Mouse (Mus musculus) heart, embryonic 16.5 days (tissue): ENCODE data around the gene Mid1. TPM values are rescaled to one million over a fixed set of nuclear protein-coding genes. Genes with fewer than 3 reads are reported as not detected.
"Not testable (repeated sequence)": the region's sequence is repeated elsewhere in the genome, so short reads cannot be mapped to it uniquely, and the experiment has no call there.

Source experiments
- ATAC-seq: fragments of 200-750 bp; cut with Nextera tagmentation; replicated peaks from 2 replicates; pipeline ENCODE4 v1.8.0; 2017; ENCODE audit warnings: moderate number of reproducible peaks; ENCODE audit not compliant: insufficient read depth, low FRiP score; ENCODE audit errors: extremely low read depth
- H3K27ac ChIP-seq: fragments of 300-500 bp; sonication (generic); 2 replicates; pipeline ENCODE4 v1.5.1; 2014; ENCODE audit warnings: mild to moderate bottlenecking, low read length, control low read depth, moderate library complexity
- H3K27me3 ChIP-seq: fragments of 300-500 bp; sonication (generic); 2 replicates; pipeline ENCODE4 v1.6.1; 2014; ENCODE audit warnings: low read length, mixed read lengths; ENCODE audit not compliant: control insufficient read depth, insufficient read depth
- H3K36me3 ChIP-seq: fragments of 300-500 bp; sonication (generic); 2 replicates; pipeline ENCODE4 v1.6.1; 2014; ENCODE audit not compliant: control insufficient read depth, insufficient read depth
- H3K4me1 ChIP-seq: fragments of 300-500 bp; sonication (generic); 2 replicates; pipeline ENCODE4 v1.6.1; 2014; ENCODE audit warnings: low read length, mixed read lengths; ENCODE audit not compliant: control insufficient read depth, insufficient read depth
- H3K4me2 ChIP-seq: fragments of 300-500 bp; sonication (generic); 2 replicates; pipeline ENCODE4 v1.6.1; 2014; ENCODE audit warnings: low read depth, mild to moderate bottlenecking, control low read depth, low read length
- H3K4me3 ChIP-seq: fragments of 300-500 bp; sonication (generic); 2 replicates; pipeline ENCODE4 v1.5.1; 2014; ENCODE audit warnings: mild to moderate bottlenecking, control low read depth, low read length
- H3K9ac ChIP-seq: fragments of 300-500 bp; sonication (generic); 2 replicates; pipeline ENCODE4 v1.6.1; 2014; ENCODE audit warnings: low read length, control low read depth
- H3K9me3 ChIP-seq: fragments of 300-500 bp; sonication (generic); replicated peaks from 2 replicates; pipeline ENCODE4 v1.6.1; 2016; ENCODE audit warnings: low read length; ENCODE audit not compliant: control insufficient read depth
- WGBS: fragments of 180-500 bp; shearing (Covaris S2); extraction: QIAGEN DNeasy Blood & Tissue Kit; methylation state at CpG from one replicate; pipeline ENCODE4 v1.1.7; 2014; 5-methylcytosine and 5-hydroxymethylcytosine counted together
- polyA plus RNA-seq: library from polyadenylated mRNA; unstranded; fragments of >200 nt; fragmentation: Nextera tagmentation; extraction: Ambion mirVana; gene quantifications from 2 replicates; pipeline ENCODE4 v1.2.1, GENCODE M21; 2015

Gene Mid1
- polyA plus RNA-seq, 1 experiment from 2014 or later, result 6.2 TPM

DNA sequence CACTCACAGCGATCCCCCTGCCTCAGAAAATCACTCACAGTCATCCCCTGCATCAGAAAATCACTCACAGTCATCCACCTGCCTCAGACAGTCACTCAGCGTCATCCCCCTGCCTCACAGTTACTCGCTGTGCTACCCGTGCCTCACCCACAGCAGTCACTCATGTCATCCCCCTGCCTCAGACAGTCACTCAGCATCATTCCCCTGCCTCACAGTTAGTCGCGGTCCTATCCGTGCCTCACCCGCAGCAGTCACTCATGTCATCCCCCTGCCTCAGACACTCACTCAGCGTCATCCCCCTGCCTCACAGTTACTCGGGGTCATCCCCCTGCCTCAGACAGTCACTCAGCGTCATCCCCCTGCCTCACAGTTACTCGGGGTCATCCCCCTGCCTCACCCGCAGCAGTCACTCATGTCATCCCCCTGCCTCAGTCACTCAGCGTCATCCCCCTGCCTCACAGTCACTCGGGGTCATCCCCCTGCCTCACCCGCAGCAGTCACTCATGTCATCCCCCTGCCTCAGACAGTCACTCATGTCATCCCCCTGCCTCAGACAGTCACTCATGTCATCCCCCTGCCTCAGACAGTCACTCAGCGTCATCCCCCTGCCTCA is 311.0 kb downstream of the Mid1 start:
- not testable (repeated sequence) for H3K4me2 ChIP-seq, H3K27me3 ChIP-seq, H3K4me3 ChIP-seq, H3K36me3 ChIP-seq, H3K27ac ChIP-seq, H3K4me1 ChIP-seq, ATAC-seq, H3K9ac ChIP-seq
- peaks cover 31% of the 10 kb centered on the region for H3K9me3 ChIP-seq
- WGBS, result 37% methylated on average over 3 of the region's 17 CpGs

DNA sequence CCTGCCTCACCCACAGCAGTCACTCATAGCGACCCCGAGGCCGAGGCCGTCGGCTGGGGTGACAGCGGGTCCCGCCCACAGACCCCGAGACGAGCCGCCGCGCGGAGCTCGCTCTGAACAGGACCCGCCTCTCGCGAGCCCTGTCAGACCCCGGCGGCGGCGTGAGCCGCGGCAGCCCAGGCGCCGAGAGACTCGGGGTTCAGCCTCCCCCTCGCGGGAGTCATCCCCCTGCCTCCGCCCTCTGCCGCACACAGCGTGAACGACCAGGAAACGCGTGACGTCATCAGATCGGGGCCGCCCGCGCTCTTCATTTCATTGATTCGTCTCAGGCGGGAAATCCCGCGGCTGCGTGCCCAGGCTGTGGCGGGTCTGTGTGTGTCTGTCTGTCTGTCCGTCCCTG is 311.9 kb downstream of the Mid1 start:
- H3K4me3 ChIP-seq, H3K27me3 ChIP-seq, ATAC-seq, H3K36me3 ChIP-seq, H3K27ac ChIP-seq, H3K4me1 ChIP-seq, H3K9ac ChIP-seq: not testable (repeated sequence)
- no CpG with 5 or more reads among the region's 46 CpGs for WGBS
- peak overlapping the region; percentile 76; the same call in 1 of the 2 replicates for H3K4me2 ChIP-seq
- H3K9me3 ChIP-seq, result peaks cover 32% of the 10 kb centered on the region

DNA sequence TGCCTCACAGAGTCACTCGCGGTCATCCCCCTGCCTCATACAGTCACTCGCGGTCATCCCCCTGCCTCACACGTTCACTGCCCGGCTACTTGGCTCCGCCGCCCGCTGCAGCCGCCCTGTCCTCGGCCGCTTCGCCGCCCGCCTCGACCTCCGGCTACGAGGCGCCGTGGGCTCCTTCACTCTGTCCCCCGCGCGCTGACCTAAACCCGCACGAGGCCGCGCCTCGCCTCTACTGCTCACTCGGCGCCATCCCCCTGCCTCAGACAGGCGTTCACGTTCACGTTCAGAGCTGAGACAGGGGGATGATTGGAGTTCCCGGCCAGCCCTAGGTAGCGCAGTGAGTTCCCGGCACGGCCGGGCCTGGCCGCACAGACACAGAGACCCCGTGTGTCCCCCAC is 312.5 kb downstream of the Mid1 start:
- not testable (repeated sequence) for ATAC-seq
- peak overlapping the region; percentile 54 for H3K9ac ChIP-seq

DNA sequence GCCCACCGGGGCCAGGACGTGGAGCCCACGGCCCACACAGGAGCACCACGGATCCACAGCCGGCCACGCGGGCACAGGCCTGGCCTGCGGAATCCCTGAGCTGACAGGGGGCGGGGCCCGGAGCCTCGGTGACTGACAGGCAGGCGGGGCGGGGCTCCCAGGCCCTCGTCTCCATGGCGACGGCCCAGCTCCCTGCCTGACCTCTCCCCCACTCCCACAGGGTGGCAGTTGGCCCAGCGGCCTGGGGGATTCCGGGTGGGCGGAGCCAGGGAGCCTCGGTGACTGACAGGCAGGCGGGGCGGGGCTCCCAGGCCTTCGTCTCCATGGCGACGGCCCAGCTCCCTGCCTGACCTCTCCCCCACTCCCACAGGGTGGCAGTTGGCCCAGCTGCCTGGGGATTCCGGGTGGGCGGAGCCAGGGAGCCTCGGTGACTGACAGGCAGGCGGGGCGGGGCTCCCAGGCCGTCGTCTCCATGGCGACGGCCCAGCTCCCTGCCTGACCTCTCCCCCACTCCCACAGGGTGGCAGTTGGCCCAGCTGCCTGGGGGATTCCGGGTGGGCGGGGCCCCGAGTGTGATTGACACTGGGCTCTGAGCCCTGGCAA is 313.0 kb downstream of the Mid1 start:
- 13% methylated on average over 6 of the region's 37 CpGs for WGBS
- H3K27ac ChIP-seq, H3K27me3 ChIP-seq, H3K4me1 ChIP-seq, H3K36me3 ChIP-seq: not testable (repeated sequence)
- Histone ChIP-seq H3K9ac (peak overlapping the region; percentile 54; the same call in 1 of the 2 replicates), H3K4me2 (peak overlapping the region; percentile 76), H3K4me3 (peak overlapping the region; percentile 48), H3K9me3 (peaks cover 23% of the 10 kb centered on the region)
- peak; percentile 88 for ATAC-seq

More for the DNA sequence above, 312.5 kb downstream of the Mid1 start:
- not testable (repeated sequence) for H3K27me3 ChIP-seq, H3K27ac ChIP-seq, H3K36me3 ChIP-seq, H3K4me1 ChIP-seq
- Histone ChIP-seq H3K4me3 (peak overlapping the region; percentile 48), H3K4me2 (peak overlapping the region; percentile 76), H3K9me3 (peaks cover 28% of the 10 kb centered on the region)
- WGBS, result 13% methylated on average over 22 of the region's 40 CpGs

DNA sequence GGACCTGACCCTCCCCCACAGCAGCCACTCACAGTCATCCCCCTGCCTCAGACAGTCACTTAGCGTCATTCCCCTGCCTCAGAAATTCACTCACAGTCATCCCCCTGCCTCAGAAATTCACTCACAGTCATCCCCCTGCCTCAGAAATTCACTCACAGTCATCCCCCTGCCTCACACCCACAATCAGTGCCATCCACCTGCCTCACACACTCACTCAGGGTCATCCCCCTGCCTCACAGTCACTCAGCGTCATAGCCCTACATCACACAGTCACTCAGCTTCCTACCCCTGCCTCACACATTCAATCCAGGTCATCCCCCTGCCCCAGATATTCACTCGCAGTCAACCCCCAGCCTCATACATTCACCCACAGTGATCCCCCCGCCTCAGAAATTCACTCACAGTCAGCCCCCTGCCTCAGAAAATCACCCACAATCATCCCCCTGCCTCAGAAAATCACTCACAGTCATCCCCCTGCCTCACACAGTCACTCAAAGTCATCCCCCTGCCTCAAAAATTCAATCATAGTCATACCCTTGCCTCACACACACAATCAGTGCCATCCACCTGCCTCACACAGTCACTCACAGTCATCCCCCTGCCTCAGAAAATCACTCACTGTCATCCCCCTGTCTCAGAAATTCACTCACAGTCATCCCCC is 313.7 kb downstream of the Mid1 start:
- H3K4me1 ChIP-seq, H3K4me3 ChIP-seq, H3K27me3 ChIP-seq, H3K36me3 ChIP-seq, H3K9ac ChIP-seq, ATAC-seq, H3K27ac ChIP-seq, H3K4me2 ChIP-seq: not testable (repeated sequence)
- WGBS, result 14% methylated on average over 1 of the region's 4 CpGs
- peaks cover 23% of the 10 kb centered on the region for H3K9me3 ChIP-seq

DNA sequence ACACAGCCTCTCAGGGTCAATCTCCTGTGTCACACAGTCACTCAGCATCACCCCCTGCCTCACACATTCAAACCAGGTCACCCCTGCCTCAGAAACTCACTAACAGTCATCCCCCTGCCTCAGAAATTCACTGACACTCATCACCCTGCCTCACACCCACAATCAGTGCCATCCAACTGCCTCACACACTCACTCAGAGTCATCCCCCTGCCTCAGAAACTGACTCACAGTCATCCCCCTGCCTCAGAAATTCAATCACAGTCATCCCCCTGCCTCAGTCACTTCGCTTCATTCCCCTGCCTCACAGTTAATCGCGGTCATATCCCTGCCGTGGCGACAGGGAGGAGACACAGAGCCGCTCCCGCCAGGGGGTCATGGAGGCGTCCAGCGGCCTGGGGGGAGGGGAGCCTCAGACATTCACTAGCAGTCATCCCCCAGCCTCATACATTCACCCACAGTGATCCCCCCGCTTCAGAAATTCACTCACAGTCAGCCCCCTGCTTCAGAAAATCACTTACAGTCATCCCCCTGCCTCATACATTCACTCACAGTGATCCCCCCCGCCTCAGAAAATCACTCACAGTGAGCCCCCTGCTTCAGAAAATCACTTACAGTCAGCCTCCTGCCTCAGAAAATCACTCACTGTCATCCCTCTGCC is 314.4 kb downstream of the Mid1 start:
- 55% methylated on average over 5 of the region's 11 CpGs for WGBS
- not testable (repeated sequence) for H3K27ac ChIP-seq, H3K36me3 ChIP-seq, H3K4me3 ChIP-seq, H3K4me2 ChIP-seq, H3K9ac ChIP-seq, ATAC-seq, H3K4me1 ChIP-seq, H3K27me3 ChIP-seq
- peaks cover 25% of the 10 kb centered on the region for H3K9me3 ChIP-seq

DNA sequence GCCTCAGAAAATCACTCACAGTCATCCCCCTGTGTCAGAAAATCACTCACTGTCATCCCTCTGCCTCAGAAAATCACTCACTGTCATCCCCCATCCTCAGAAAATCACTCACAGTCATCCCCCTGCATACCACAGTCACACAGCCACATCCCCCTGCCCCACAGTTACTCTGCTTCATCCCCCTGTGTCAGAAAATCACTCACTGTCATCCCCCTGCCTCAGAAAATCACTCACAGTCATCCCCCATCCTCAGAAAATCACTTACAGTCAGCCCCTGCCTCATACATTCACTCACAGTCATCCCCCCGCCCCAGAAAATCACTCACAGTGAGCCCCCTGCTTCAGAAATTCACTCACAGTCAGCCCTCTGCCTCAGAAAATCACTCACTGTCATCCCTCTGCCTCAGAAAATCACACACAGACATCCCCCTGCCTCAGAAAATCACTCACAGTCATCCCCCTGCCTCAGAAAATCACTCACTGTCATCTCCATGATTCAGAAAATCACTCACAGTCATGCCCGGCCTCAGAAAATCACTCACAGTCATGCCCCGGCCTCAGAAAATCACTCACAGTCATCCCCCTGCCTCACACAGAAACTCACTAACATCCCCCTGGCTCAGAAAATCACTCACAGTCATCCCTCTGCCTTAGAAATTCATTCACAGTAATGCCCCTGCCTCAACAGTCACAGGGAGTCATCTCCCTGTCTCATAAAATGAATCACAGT is 315.1 kb downstream of the Mid1 start:
- WGBS, result 0% methylated on average over 1 of the region's 3 CpGs
- not testable (repeated sequence) for H3K4me1 ChIP-seq, H3K27me3 ChIP-seq, H3K27ac ChIP-seq, H3K36me3 ChIP-seq, H3K4me3 ChIP-seq, ATAC-seq, H3K4me2 ChIP-seq, H3K9ac ChIP-seq
- H3K9me3 ChIP-seq, result peaks cover 22% of the 10 kb centered on the region

DNA sequence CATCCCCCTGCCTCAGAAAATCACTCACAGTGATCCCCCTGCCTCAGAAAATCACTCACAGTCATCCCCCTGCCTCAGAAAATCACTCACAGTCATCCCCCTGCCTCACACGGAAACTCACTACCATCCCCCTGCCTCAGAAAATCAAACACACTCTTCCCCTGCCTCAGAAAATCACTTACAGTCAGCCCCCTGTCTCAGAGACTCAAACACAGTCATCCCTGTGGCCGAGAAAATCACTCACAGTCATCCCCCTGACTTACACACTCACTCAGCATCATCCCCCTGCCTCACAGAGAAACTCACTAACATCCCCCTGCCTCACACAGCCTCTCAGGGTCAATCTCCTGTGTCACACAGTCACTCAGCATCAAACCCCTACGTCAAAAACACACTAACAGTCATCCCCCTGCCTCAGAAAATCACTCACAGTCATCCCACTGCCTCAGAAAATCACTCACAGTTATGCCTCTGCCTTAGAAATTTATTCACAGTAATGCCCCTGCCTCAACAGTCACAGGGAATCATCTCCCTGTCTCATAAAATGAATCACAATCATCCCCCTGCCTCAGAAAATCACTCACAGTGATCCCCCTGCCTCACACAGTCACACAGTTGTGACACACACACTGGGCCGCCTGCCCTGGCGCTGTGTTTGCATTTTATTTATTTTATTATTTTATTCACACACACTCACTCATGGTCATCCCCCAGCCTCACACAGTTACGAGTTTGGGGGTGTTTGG is 315.8 kb downstream of the Mid1 start:
- H3K4me1 ChIP-seq, H3K27ac ChIP-seq, H3K4me3 ChIP-seq, H3K27me3 ChIP-seq, ATAC-seq, H3K9ac ChIP-seq, H3K36me3 ChIP-seq, H3K4me2 ChIP-seq: not testable (repeated sequence)
- 39% methylated on average over 6 of the region's 6 CpGs for WGBS
- H3K9me3 ChIP-seq, result peaks cover 18% of the 10 kb centered on the region
